Mouse (Mus musculus) yolk sac, embryonic 10.5 days (tissue): Measurements from ENCODE around the gene Scly.

Experiments used
- DNase-seq: peaks from one replicate; pipeline ENCODE4 v3.0.0-alpha.2; 2017; ENCODE audit warnings: low spot score

Scly gene

GRCm38 (mm10) chr1:91362113-91362512 lies 64.0 kb downstream of the Scly start:
- DNase-seq: no peak

DNA sequence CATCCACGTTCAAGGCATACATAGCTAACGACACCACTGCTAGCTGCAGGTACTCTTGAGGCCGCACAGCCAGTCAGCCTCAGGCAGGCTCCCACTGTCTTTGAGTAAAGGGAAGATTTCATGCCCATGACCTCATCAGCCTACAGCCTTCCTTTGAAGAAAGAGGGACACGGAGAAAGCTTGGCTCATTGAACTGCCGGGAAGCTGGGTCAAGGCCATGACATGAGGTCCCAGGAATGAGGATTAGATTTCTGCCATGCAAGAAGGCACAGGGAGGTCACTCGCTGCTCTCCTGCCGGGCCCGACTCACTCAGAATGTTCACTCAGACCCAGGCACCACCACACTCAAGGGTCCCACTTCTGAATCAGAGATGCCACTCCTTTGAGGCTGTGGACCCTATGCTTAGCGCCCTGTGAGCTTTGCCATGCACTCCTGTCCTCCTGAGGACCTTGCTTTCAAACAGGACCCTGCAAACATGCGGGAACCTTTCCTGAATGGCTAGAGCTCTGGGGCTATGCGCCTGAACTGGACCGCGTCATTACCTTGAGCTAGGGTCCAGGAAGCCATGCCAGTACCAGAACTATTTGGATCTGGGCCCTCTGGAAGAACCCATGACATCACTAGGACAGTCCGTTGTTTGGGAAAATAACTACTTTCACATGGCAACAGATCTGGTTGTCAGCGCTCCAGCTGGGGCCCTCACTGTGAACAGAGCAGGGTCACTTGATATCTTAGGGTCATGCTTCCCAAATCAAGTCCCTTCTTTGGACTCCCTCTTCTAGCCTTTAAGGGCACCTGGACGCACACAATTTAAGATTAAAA lies 66.9 kb downstream of the Scly start:
- DNase-seq: no peak

DNA sequence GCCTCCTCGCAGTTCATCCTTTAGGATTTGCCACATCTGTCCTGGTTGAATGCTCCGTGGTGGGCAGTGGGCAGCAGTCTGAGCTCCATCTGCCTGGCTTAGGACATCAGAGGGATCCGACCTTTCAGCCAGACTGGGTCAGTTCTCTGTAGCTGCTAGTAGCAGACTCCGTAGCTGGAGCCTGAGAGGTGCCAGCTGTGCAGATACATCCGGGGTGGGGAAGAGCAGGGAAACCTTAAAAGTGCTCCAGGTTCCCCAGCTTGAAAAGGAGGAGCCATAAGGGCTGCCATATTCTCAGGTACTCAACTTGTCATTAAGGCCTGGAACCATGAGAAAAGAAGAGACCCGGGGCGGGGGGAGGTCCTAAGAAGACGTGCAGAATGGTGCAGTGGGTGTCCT lies 67.7 kb downstream of the Scly start:
- no peak for DNase-seq

GRCm38 (mm10) chr1:91366215-91367108 lies 68.3 kb downstream of the Scly start, which contains the start of gene Erfe:
Erfe (plus strand) TSS chr1:91366430.
- peak; percentile 60 for DNase-seq

- DNase-seq: no peak
These were observed 69.2 kb downstream of the Scly start for GRCm38 (mm10) chr1:91367295-91367694.

DNA sequence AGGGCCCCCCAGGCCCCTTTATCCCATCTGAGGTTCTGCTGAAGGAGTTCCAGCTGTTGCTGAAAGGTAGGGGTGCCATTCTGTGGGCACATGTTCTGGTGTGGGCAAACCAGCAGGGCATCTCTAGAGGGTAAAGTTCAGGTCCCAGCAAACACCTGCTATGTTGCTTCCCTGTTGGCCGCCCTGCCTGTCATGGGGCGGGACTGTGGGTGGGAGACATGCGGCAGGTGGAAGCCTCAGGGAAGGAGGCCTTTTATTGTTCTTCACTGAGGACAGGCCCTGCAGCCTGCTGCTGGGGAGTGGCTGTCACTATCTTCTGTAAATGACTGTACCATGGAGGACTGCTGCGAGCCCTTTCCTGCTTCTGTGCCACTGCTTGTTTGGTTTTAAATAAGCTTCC lies 71.3 kb downstream of the Scly start:
- DNase-seq: no peak

DNA sequence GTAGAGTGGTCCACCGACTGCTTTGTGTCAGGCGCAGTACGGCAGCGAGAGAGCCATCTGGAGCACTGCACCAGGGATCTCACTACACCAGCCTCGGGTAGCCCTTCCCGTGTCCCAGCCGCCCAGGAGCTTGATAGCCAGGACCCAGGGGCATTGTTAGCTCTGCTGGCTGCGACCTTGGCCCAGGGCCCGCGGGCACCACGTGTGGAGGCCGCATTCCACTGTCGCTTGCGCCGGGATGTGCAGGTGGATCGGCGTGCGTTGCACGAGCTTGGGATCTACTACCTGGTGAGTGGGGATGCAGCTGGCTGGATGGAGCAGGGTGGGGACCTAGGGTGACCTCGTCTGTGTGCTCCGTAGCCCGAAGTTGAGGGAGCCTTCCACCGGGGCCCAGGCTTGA lies 71.9 kb downstream of the Scly start:
- DNase-seq: no peak
